Mouse (Mus musculus) neural tube, embryonic 12.5 days (tissue): Measurements from ENCODE around the gene Klk1b5. TPM values are rescaled to one million over a fixed set of nuclear protein-coding genes. Genes with fewer than 3 reads are reported as not detected.
"Not testable (repeated sequence)": the region's sequence is repeated elsewhere in the genome, so short reads cannot be mapped to it uniquely, and the experiment has no call there.

Experiments used
- ATAC-seq: fragments of 200-750 bp; cut with Nextera tagmentation; 2 replicates; pipeline ENCODE4 v1.8.0; 2017; ENCODE audit warnings: low read depth, mild to moderate bottlenecking, moderate TSS enrichment, moderate library complexity; ENCODE audit not compliant: low FRiP score
- H3K27ac ChIP-seq: fragments of 300-500 bp; sonication (generic); 2 replicates; pipeline ENCODE4 v1.5.1; 2016
- H3K27me3 ChIP-seq: fragments of 300-500 bp; sonication (generic); replicated peaks from 2 replicates; pipeline ENCODE4 v1.6.1; 2016; ENCODE audit warnings: mild to moderate bottlenecking
- H3K36me3 ChIP-seq: fragments of 300-500 bp; sonication (generic); 2 replicates; pipeline ENCODE4 v1.6.1; 2016; ENCODE audit warnings: mild to moderate bottlenecking
- H3K4me1 ChIP-seq: fragments of 300-500 bp; sonication (generic); 2 replicates; pipeline ENCODE4 v1.6.1; 2016
- H3K4me2 ChIP-seq: fragments of 300-500 bp; sonication (generic); replicated peaks from 2 replicates; pipeline ENCODE4 v1.6.1; 2016; ENCODE audit warnings: mild to moderate bottlenecking
- H3K4me3 ChIP-seq: fragments of 300-500 bp; sonication (generic); 2 replicates; pipeline ENCODE4 v1.5.1; 2016
- H3K9ac ChIP-seq: fragments of 300-500 bp; sonication (generic); 2 replicates; pipeline ENCODE4 v1.6.1; 2016; ENCODE audit warnings: mild to moderate bottlenecking
- H3K9me3 ChIP-seq: fragments of 300-500 bp; sonication (generic); 2 replicates; pipeline ENCODE4 v1.6.1; 2016; ENCODE audit warnings: mild to moderate bottlenecking
- WGBS: fragments of 180-500 bp; shearing (Covaris S2); methylation state at CpG from one replicate; pipeline ENCODE4 v1.1.7; 2016; 5-methylcytosine and 5-hydroxymethylcytosine counted together
- polyA plus RNA-seq: library from polyadenylated mRNA; unstranded; fragments of >200 nt; fragmentation: Nextera tagmentation; extraction: Ambion mirVana; gene quantifications from 2 replicates; pipeline ENCODE4 v1.2.1, GENCODE M21; 2016

Gene Klk1b5
- polyA plus RNA-seq, 1 experiment from 2014 or later = not detected

GRCm38 (mm10) chr7:44240712-44241111, 25.0 kb downstream of the Klk1b5 start:
- WGBS = 70% methylated on average over 1 of the region's 1 CpGs

DNA sequence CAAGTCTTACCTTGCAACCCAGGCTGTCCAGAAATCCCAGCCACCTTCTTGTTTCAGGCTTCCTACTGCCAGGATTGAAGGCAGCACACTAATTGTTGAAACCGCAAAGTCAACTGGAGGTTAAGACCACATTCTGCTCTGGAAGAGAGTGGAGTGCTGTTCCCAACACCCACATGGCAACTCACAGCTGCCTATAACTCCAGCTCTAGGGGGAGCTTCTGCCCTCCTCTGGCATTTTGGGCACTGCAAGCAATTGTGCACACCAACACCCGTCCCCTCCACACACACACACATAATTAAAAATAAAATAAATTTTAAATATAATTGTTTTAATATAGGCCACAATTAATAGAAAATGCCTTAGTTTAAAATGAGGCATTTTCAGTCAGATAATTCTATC, 25.4 kb downstream of the Klk1b5 start:
- H3K4me3 ChIP-seq = no peak overlapping the region
- no peak overlapping the region for H3K4me2 ChIP-seq
- 73% methylated on average over 2 of the region's 2 CpGs for WGBS
- no peaks in the 10 kb centered on the region for H3K9me3 ChIP-seq
- no peak overlapping the region for H3K9ac ChIP-seq
- H3K27ac ChIP-seq = no peak overlapping the region
- no peaks in the 10 kb centered on the region for H3K27me3 ChIP-seq
- H3K36me3 ChIP-seq = no peaks in the 10 kb centered on the region
- ATAC-seq = no peak
- peaks cover 5% of the 10 kb centered on the region; the same call in 1 of the 2 replicates for H3K4me1 ChIP-seq

More at GRCm38 (mm10) chr7:44240712-44241111, 25.0 kb downstream of the Klk1b5 start:
- no peaks in the 10 kb centered on the region for H3K9me3 ChIP-seq
- no peaks in the 10 kb centered on the region for H3K36me3 ChIP-seq
- H3K4me3 ChIP-seq = no peak overlapping the region
- H3K27me3 ChIP-seq = no peaks in the 10 kb centered on the region
- H3K4me2 ChIP-seq = no peak overlapping the region
- ATAC-seq = no peak
- peaks cover 5% of the 10 kb centered on the region; the same call in 1 of the 2 replicates for H3K4me1 ChIP-seq
- H3K27ac ChIP-seq = no peak overlapping the region
- H3K9ac ChIP-seq = no peak overlapping the region

GRCm38 (mm10) chr7:44244080-44244479, 28.3 kb downstream of the Klk1b5 start:
- WGBS = 50% methylated on average over 1 of the region's 1 CpGs
- H3K27ac ChIP-seq = no peak overlapping the region
- H3K9ac ChIP-seq = no peak overlapping the region
- H3K4me2 ChIP-seq = no peak overlapping the region
- H3K27me3 ChIP-seq = no peaks in the 10 kb centered on the region
- H3K36me3 ChIP-seq = peaks cover 9% of the 10 kb centered on the region
- no peak overlapping the region for H3K4me3 ChIP-seq
- H3K4me1 ChIP-seq = peaks cover 12% of the 10 kb centered on the region
- H3K9me3 ChIP-seq = no peaks in the 10 kb centered on the region
- ATAC-seq = no peak

DNA sequence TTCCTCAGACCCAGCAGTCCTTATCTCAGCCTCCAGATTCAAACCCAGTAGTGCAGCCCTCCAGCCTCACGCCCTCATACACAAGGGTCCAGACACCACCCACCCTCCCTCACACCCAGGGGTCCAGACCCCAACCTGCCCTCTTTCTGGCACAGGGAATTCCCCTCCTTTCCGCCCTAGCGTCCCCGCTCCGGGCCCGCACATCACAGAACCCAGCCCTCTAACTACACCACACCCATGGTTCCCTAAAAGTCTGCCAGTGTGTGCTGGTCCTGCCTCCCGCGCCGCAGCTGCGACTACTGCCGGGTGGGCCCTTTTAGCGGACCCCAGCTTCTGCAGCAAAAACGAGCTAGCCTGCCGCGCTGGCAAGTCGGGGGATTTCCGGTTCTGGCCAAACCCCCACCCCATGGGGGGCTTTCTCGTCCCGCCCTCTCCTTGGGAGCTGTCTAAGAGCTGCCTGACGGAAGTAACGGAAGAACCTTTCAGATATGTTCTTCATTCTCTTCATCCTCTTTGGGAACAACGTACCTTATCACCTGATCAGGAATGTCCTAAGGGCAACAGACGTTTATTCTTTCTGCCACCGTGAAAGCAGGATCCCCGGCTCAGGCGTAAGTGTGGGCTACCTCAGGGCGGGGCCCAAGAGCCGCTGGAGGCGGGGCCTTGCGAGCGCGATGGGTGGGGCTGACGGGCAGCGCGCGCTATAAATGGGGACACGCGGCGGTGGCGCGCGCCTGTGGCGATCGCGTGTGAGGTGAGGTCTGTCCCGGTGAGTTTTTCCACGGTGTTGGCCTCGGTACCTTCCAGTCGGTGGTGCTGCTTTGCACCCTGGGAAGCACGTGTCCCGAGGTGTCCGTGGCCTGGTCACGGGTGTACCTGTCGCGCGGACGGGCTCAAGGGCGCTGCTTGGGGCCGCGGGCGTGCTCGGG, 30.6 kb downstream of the Klk1b5 start, which contains the start of the genes 1700028J19Rik and 2410002F23Rik:
1700028J19Rik (minus strand) TSS at position 641 of the 929 bp plus-strand sequence.
2410002F23Rik (plus strand) TSS at position 668 of the 929 bp plus-strand sequence.
- ATAC-seq = peak; percentile 87
- no peaks in the 10 kb centered on the region for H3K27me3 ChIP-seq
- H3K4me3 ChIP-seq = peak within 1 kb of the TSS; percentile 88
- H3K36me3 ChIP-seq = peaks cover 29% of the 10 kb centered on the region
- peaks cover 12% of the 10 kb centered on the region for H3K4me1 ChIP-seq
- WGBS = 0% methylated on average over 62 of the region's 62 CpGs
- peak within 1 kb of the TSS; percentile 71 for H3K27ac ChIP-seq
- H3K9me3 ChIP-seq = no peaks in the 10 kb centered on the region
- peak within 1 kb of the TSS; percentile 77 for H3K9ac ChIP-seq
- peak within 1 kb of the TSS; percentile 66 for H3K4me2 ChIP-seq

- peak; percentile 21 for ATAC-seq
- WGBS = 2% methylated on average over 23 of the region's 23 CpGs
- H3K4me2 ChIP-seq = peak overlapping the region; percentile 66
Measured at GRCm38 (mm10) chr7:44246984-44247470, 31.3 kb downstream of the Klk1b5 start.

DNA sequence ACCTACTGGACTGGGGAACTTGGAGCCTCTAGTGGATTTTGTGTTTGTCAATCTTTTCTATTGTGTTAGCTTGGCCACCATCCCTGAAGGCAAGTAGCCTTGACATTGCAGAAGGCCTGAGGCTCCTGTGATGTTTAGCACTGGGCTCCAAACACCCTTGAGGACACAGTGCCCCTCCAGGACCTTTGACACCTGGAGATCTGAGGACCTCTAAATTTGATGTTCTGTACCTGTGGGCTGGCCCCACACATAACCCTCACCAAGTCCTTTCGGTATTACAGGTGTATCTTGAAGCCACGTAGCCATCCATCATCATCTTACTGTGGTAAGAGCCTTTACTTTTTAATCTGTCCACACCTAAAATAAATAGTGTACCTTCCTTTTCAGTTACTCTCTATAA, 32.2 kb downstream of the Klk1b5 start:
- no peak for ATAC-seq
- H3K9me3 ChIP-seq = no peaks in the 10 kb centered on the region
- WGBS = 96% methylated on average over 2 of the region's 2 CpGs
- H3K4me2 ChIP-seq = peak overlapping the region; percentile 66
- peaks cover 42% of the 10 kb centered on the region for H3K36me3 ChIP-seq
- peak overlapping the region; percentile 88 for H3K4me3 ChIP-seq
- peaks cover 13% of the 10 kb centered on the region for H3K4me1 ChIP-seq
- no peaks in the 10 kb centered on the region for H3K27me3 ChIP-seq
- no peak overlapping the region for H3K27ac ChIP-seq
- peak overlapping the region; percentile 77; the same call in 1 of the 2 replicates for H3K9ac ChIP-seq

More at GRCm38 (mm10) chr7:44246984-44247470, 31.3 kb downstream of the Klk1b5 start:
- H3K4me1 ChIP-seq = peaks cover 12% of the 10 kb centered on the region
- no peak overlapping the region for H3K27ac ChIP-seq
- H3K36me3 ChIP-seq = peaks cover 33% of the 10 kb centered on the region
- no peaks in the 10 kb centered on the region for H3K27me3 ChIP-seq
- peak overlapping the region; percentile 88 for H3K4me3 ChIP-seq
- peak overlapping the region; percentile 77 for H3K9ac ChIP-seq
- no peaks in the 10 kb centered on the region for H3K9me3 ChIP-seq

DNA sequence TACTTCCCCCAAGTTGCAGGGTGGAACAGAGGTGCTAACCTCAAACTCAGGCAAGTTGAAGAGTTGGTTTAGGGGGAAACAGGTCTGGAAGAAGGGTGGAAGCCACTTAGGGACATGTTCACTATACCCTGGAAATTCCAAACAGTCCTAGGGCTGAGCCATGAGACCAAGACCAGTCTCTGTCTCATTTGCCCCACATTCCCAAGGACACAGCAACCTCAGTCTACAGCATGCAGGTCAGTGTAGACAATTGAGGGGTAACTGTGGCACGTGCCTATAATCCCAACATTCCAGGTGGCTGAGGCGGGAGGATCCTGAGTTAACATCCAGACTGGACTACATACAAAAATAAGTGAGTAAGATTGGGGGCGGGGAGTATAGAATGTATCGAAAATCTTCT, 33.5 kb downstream of the Klk1b5 start:
- no peak overlapping the region for H3K9ac ChIP-seq
- H3K36me3 ChIP-seq = peaks cover 52% of the 10 kb centered on the region

GRCm38 (mm10) chr7:44250732-44251275, 35.1 kb downstream of the Klk1b5 start:
- 93% methylated on average over 17 of the region's 17 CpGs for WGBS
- H3K9ac ChIP-seq, H3K4me3 ChIP-seq, ATAC-seq, H3K27me3 ChIP-seq, H3K4me2 ChIP-seq, H3K27ac ChIP-seq, H3K9me3 ChIP-seq: not testable (repeated sequence)
- H3K4me1 ChIP-seq = peaks cover 10% of the 10 kb centered on the region
- peaks cover 52% of the 10 kb centered on the region for H3K36me3 ChIP-seq

More for the DNA sequence above, 33.5 kb downstream of the Klk1b5 start:
- WGBS = 92% methylated on average over 4 of the region's 4 CpGs
- Histone ChIP-seq H3K4me3 (no peak overlapping the region), H3K4me1 (peaks cover 15% of the 10 kb centered on the region), H3K4me2 (no peak overlapping the region), H3K9me3 (no peaks in the 10 kb centered on the region), H3K27ac (no peak overlapping the region), H3K27me3 (no peaks in the 10 kb centered on the region)
- no peak for ATAC-seq

DNA sequence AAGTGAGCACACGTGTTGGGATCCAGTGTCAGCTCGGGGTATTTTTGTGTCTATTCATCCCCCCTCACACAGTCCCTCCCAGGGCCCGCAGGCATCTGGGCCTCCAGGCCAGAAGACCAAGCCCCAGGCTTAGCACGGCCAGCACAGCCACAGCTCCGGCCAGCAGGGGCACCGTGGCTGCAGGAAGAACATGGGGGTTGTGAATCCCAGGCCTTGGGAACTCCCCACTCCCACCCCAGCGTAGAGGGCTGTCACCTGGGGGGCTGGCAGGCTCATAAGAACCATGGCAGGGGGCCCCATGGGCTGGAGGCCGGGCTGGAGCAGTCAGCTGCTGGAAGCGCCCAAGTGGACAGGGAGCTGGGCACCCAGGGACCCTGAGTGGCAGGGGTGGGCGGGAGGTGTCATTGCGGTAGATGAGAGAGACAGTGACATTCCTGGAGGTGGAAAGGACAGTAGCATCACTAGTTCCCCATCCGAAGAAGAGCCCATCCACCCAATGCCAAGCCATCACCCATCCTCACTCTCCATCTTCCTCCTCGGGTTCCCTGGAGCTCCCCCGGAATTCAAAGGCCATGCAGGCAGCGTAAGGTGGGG, 37.4 kb downstream of the Klk1b5 start:
- H3K27ac ChIP-seq = no peak overlapping the region
- H3K36me3 ChIP-seq = peaks cover 51% of the 10 kb centered on the region
- no peaks in the 10 kb centered on the region for H3K9me3 ChIP-seq
- no peak overlapping the region for H3K4me3 ChIP-seq
- 69% methylated on average over 15 of the region's 15 CpGs for WGBS
- no peaks in the 10 kb centered on the region for H3K27me3 ChIP-seq
- no peak for ATAC-seq
- H3K4me2 ChIP-seq = no peak overlapping the region
- H3K9ac ChIP-seq = no peak overlapping the region
- peaks cover 3% of the 10 kb centered on the region; the same call in 1 of the 2 replicates for H3K4me1 ChIP-seq

GRCm38 (mm10) chr7:44254930-44255329, 39.2 kb downstream of the Klk1b5 start:
- 87% methylated on average over 6 of the region's 6 CpGs for WGBS
- H3K4me1 ChIP-seq = 0 out of 2 replicates have a peak, but pooled peaks cover 3% of the 10 kb centered on the region
- no peak overlapping the region for H3K27ac ChIP-seq
- H3K9me3 ChIP-seq = no peaks in the 10 kb centered on the region
- no peak overlapping the region for H3K9ac ChIP-seq
- H3K4me3 ChIP-seq = no peak overlapping the region
- no peak for ATAC-seq
- H3K27me3 ChIP-seq = no peaks in the 10 kb centered on the region
- H3K36me3 ChIP-seq = peaks cover 35% of the 10 kb centered on the region
- H3K4me2 ChIP-seq = no peak overlapping the region

DNA sequence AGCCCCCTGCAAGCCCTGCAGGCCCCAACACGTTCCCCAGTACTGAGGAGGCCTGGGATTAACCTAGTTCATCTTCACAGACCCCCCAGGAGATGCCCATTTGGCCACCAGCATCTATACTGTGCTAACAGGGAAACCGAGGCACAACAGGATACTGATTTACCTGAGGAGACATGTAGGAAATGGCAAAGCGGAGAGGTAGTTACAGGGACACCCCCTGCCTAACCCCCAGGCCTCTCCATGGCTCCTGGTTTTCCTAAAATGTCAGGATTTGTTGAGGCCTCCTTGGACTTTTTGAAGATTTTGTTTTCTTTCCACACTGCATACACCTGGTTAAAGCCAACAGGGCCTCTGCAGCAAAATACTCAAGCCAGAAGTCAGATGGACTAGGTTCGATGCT, 41.5 kb downstream of the Klk1b5 start, which contains the start of gene Acp4:
Acp4 (minus strand) TSS at position 101 of the 400 bp plus-strand sequence.
- ATAC-seq = no peak
- no peak within 1 kb of the TSS for H3K27ac ChIP-seq
- 81% methylated on average over 4 of the region's 4 CpGs for WGBS

More for the DNA sequence above, 41.5 kb downstream of the Klk1b5 start, which contains the start of gene Acp4:
- no peak within 1 kb of the TSS for H3K9ac ChIP-seq
- 0 out of 2 replicates have a peak, but pooled peaks cover 3% of the 10 kb centered on the region for H3K4me1 ChIP-seq
- peaks cover 17% of the 10 kb centered on the region for H3K36me3 ChIP-seq
- no peaks in the 10 kb centered on the region; the same call in 1 of the 2 replicates for H3K27me3 ChIP-seq
- H3K9me3 ChIP-seq = no peaks in the 10 kb centered on the region
- H3K4me3 ChIP-seq = no peak within 1 kb of the TSS
- no peak within 1 kb of the TSS for H3K4me2 ChIP-seq
